Mouse (Mus musculus): ENCODE results near the gene Shank3.

DNA sequence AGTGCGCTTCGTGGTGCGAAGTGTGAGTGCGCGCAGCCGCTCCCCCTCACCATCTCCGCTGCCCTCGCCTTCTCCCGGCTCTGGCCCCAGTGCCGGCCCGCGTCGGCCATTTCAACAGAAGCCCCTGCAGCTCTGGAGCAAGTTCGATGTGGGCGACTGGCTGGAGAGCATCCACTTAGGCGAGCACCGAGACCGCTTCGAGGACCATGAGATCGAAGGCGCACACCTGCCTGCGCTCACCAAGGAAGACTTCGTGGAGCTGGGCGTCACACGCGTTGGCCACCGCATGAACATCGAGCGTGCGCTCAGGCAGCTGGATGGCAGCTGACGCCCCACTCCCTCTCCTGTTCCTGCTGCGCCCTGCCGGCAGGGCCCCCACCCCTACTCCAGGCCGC is 58.6 kb downstream of the Shank3 start:
- TF ChIP-seq CTCF (IDR thresholded peaks at IDR 0.05): no peak
- TF ChIP-seq POLR2A (IDR thresholded peaks at IDR 0.05; ENCODE audit: insufficient read depth, low read depth, low read length): no peak
- TF ChIP-seq EP300 (IDR thresholded peaks at IDR 0.05; ENCODE audit: insufficient read depth, low read depth, low read length): no peak
